Mouse (Mus musculus): ENCODE measurements around the gene Mtg2. TPM values are rescaled to one million over a fixed set of nuclear protein-coding genes. Genes with fewer than 3 reads are reported as not detected.

Mtg2 gene
- polyA plus RNA-seq, 1 experiment = 27.4 TPM

- Histone ChIP-seq H3K4me1 (ENCODE audit: control insufficient read depth, insufficient read depth, low read length) (0 out of 2 replicates have a peak, but pooled peaks cover 2% of the 10 kb centered on the region), H3K27ac (ENCODE audit: insufficient read depth, low read length) (peak overlapping the region; percentile 44), H3K4me3 (ENCODE audit: insufficient read depth, low read length) (peak overlapping the region; percentile 74)
- TF ChIP-seq POLR2A (IDR thresholded peaks at IDR 0.05; ENCODE audit: extremely low read depth, insufficient read depth, low read length) (no peak), CTCF (IDR thresholded peaks at IDR 0.05; ENCODE audit: extremely low read depth, insufficient read depth, low read length) (no peak)
Measured at GRCm38 (mm10) chr2:180103151-180103977, 33.0 kb downstream of the Mtg2 start.

- peak; percentile 34; the same call in 1 of the 2 replicates for TF ChIP-seq POLR2A (IDR thresholded peaks at IDR 0.05; ENCODE audit: extremely low read depth, insufficient read depth, low read length)
- TF ChIP-seq CTCF (IDR thresholded peaks at IDR 0.05; ENCODE audit: extremely low read depth, insufficient read depth, low read length) = no peak
- Histone ChIP-seq H3K27ac (ENCODE audit: insufficient read depth, low read length) (peak within 1 kb of the TSS; percentile 79), H3K4me1 (ENCODE audit: control insufficient read depth, insufficient read depth, low read length) (no peaks in the 10 kb centered on the region; the same call in 1 of the 2 replicates), H3K4me3 (ENCODE audit: insufficient read depth, low read length) (peak within 1 kb of the TSS; percentile 74)
Measured at GRCm38 (mm10) chr2:180103978-180104658, 33.7 kb downstream of the Mtg2 start, which contains the start of gene Hrh3. Gene Hrh3, minus strand, starts transcription at chr2:180104488.

GRCm38 (mm10) chr2:180104659-180105377, 34.4 kb downstream of the Mtg2 start:
- TF ChIP-seq POLR2A (IDR thresholded peaks at IDR 0.05; ENCODE audit: extremely low read depth, insufficient read depth, low read length) (no peak), CTCF (IDR thresholded peaks at IDR 0.05; ENCODE audit: extremely low read depth, insufficient read depth, low read length) (no peak)
- Histone ChIP-seq H3K4me3 (ENCODE audit: insufficient read depth, low read length) (peak overlapping the region; percentile 74), H3K4me1 (ENCODE audit: control insufficient read depth, insufficient read depth, low read length) (no peaks in the 10 kb centered on the region; the same call in 1 of the 2 replicates), H3K27ac (ENCODE audit: insufficient read depth, low read length) (peak overlapping the region; percentile 79)

GRCm38 (mm10) chr2:180105441-180106190, 35.2 kb downstream of the Mtg2 start:
- no peak overlapping the region; the same call in 1 of the 2 replicates for H3K4me3 ChIP-seq (ENCODE audit: insufficient read depth, low read length)
- no peaks in the 10 kb centered on the region; the same call in 1 of the 2 replicates for H3K4me1 ChIP-seq (ENCODE audit: control insufficient read depth, insufficient read depth, low read length)
- TF ChIP-seq POLR2A (IDR thresholded peaks at IDR 0.05; ENCODE audit: extremely low read depth, insufficient read depth, low read length) (0 out of 2 replicates have a peak, but pooled peaks have one; percentile 7), CTCF (IDR thresholded peaks at IDR 0.05; ENCODE audit: extremely low read depth, insufficient read depth, low read length) (no peak)
- H3K27ac ChIP-seq (ENCODE audit: insufficient read depth, low read length) = no peak overlapping the region

GRCm38 (mm10) chr2:180107081-180107480, 36.7 kb downstream of the Mtg2 start:
- H3K4me1 ChIP-seq (ENCODE audit: control insufficient read depth, insufficient read depth, low read length) = no peaks in the 10 kb centered on the region; the same call in 1 of the 2 replicates
- no peak overlapping the region for H3K4me3 ChIP-seq (ENCODE audit: insufficient read depth, low read length)
- H3K27ac ChIP-seq (ENCODE audit: insufficient read depth, low read length) = no peak overlapping the region
- 0 out of 2 replicates have a peak, but pooled peaks have one; percentile 14 for TF ChIP-seq CTCF (IDR thresholded peaks at IDR 0.05; ENCODE audit: extremely low read depth, insufficient read depth, low read length)
- no peak for TF ChIP-seq POLR2A (IDR thresholded peaks at IDR 0.05; ENCODE audit: extremely low read depth, insufficient read depth, low read length)

GRCm38 (mm10) chr2:180108285-180108684, 37.9 kb downstream of the Mtg2 start:
- Histone ChIP-seq H3K27ac (ENCODE audit: insufficient read depth, low read length) (no peak overlapping the region), H3K4me1 (ENCODE audit: control insufficient read depth, insufficient read depth, low read length) (no peaks in the 10 kb centered on the region; the same call in 1 of the 2 replicates), H3K4me3 (ENCODE audit: insufficient read depth, low read length) (no peak overlapping the region)
- no peak for TF ChIP-seq CTCF (IDR thresholded peaks at IDR 0.05; ENCODE audit: extremely low read depth, insufficient read depth, low read length)

- H3K4me3 ChIP-seq (ENCODE audit: insufficient read depth, low read length) = no peak overlapping the region
- peaks cover 15% of the 10 kb centered on the region for H3K4me1 ChIP-seq (ENCODE audit: control insufficient read depth, insufficient read depth, low read length)
- TF ChIP-seq POLR2A (IDR thresholded peaks at IDR 0.05; ENCODE audit: extremely low read depth, insufficient read depth, low read length) = no peak
- 0 out of 2 replicates have a peak, but pooled peaks have one; percentile 9 for TF ChIP-seq CTCF (IDR thresholded peaks at IDR 0.05; ENCODE audit: extremely low read depth, insufficient read depth, low read length)
- no peak overlapping the region for H3K27ac ChIP-seq (ENCODE audit: insufficient read depth, low read length)
Measured at GRCm38 (mm10) chr2:180113909-180114890, 43.8 kb downstream of the Mtg2 start.

GRCm38 (mm10) chr2:180115279-180115678, 44.9 kb downstream of the Mtg2 start:
- H3K4me1 ChIP-seq (ENCODE audit: control insufficient read depth, insufficient read depth, low read length) = peaks cover 20% of the 10 kb centered on the region
- 0 out of 2 replicates have a peak overlapping the region, but pooled peaks have one; percentile 16 for H3K27ac ChIP-seq (ENCODE audit: insufficient read depth, low read length)
- no peak overlapping the region for H3K4me3 ChIP-seq (ENCODE audit: insufficient read depth, low read length)
- TF ChIP-seq CTCF (IDR thresholded peaks at IDR 0.05; ENCODE audit: extremely low read depth, insufficient read depth, low read length) = no peak
- no peak for TF ChIP-seq POLR2A (IDR thresholded peaks at IDR 0.05; ENCODE audit: extremely low read depth, insufficient read depth, low read length)
